8 mouse cellular contexts compared by ENCODE assay signal in genomic region chr7:126695631-126696207, GRCm38 (mm10). TPM values are rescaled to one million over a fixed set of nuclear protein-coding genes. Genes with fewer than 3 reads are reported as not detected.
DNase-seq lines count a peak whose midpoint lies in the region; ATAC-seq lines count a peak whose summit lies in the region.

Gene Slx1b, minus strand, starts transcription at chr7:126695784.

- H3K36me3 ChIP-seq in hindbrain, embryonic 15.5 days: peaks cover 17% of the 10 kb centered on the region

- peak within 1 kb of the TSS; percentile 78 for H3K4me3 ChIP-seq in hindbrain, embryonic 15.5 days

- H3K4me1 ChIP-seq in hindbrain, embryonic 15.5 days (replicated peaks): peaks cover 40% of the 10 kb centered on the region

- DNase-seq in T-cell, adult 2 months (ENCODE audit: low spot score): peak; percentile 94
- peak; percentile 94 for DNase-seq in cerebellum, postnatal 36 days
- DNase-seq in frontal cortex, postnatal 36 days (ENCODE audit: low spot score in 2 of 2): peak; percentile 95 to 97
- peak; percentile 91 for DNase-seq in left cerebral cortex, adult 11 months (ENCODE audit: low spot score)
- DNase-seq in lung, postnatal 4 days: peak; percentile 96 to 98
- peak; percentile 95 for DNase-seq in retina, postnatal 7 days (ENCODE audit: low read depth, low spot score)
- DNase-seq in urinary bladder, adult 2 months (ENCODE audit: low spot score): peak; percentile 74

- WGBS in hindbrain, embryonic 15.5 days: under 1% methylated on average over 40 of the region's 40 CpGs

- peak within 1 kb of the TSS; percentile 93 for H3K27ac ChIP-seq in hindbrain, embryonic 15.5 days (replicated peaks)

- ATAC-seq in hindbrain, embryonic 15.5 days (ENCODE audit: low FRiP score, low read depth): peak; percentile 96

- peak within 1 kb of the TSS; percentile 90 for H3K4me2 ChIP-seq in hindbrain, embryonic 15.5 days

- H3K27me3 ChIP-seq in hindbrain, embryonic 15.5 days: no peaks in the 10 kb centered on the region

- peak within 1 kb of the TSS; percentile 85 for H3K9ac ChIP-seq in hindbrain, embryonic 15.5 days

- H3K9me3 ChIP-seq in hindbrain, embryonic 15.5 days: no peaks in the 10 kb centered on the region

RNA-seq across cellular contexts. Expression of gene Slx1b, which starts in this region (rescaled TPM):
- 16.2 and 16.7 TPM in 2 replicates for polyA plus RNA-seq in hindbrain, embryonic 15.5 days (2015; fragmentation: Nextera tagmentation; extraction: Ambion mirVana)
- 19.3 and 22.5 TPM in 2 replicates for polyA plus RNA-seq in urinary bladder, adult 2 months (2012; rRNA removed)

Comparison
In these comparisons a context has a peak if more than half of its experiments do, and no peak if none do; other contexts are left out.
1. Peak in every context shown above with its lines: DNase-seq, ATAC-seq, H3K4me3 ChIP-seq and H3K27ac ChIP-seq.